Mouse (Mus musculus) A20 (cell line): ENCODE measurements around the gene Ubiad1.

Experiments
- DNase-seq: peaks from one replicate; pipeline ENCODE4 v3.0.0-alpha.2; 2011; ENCODE audit warnings: low read depth, low spot score

Gene Ubiad1

DNA sequence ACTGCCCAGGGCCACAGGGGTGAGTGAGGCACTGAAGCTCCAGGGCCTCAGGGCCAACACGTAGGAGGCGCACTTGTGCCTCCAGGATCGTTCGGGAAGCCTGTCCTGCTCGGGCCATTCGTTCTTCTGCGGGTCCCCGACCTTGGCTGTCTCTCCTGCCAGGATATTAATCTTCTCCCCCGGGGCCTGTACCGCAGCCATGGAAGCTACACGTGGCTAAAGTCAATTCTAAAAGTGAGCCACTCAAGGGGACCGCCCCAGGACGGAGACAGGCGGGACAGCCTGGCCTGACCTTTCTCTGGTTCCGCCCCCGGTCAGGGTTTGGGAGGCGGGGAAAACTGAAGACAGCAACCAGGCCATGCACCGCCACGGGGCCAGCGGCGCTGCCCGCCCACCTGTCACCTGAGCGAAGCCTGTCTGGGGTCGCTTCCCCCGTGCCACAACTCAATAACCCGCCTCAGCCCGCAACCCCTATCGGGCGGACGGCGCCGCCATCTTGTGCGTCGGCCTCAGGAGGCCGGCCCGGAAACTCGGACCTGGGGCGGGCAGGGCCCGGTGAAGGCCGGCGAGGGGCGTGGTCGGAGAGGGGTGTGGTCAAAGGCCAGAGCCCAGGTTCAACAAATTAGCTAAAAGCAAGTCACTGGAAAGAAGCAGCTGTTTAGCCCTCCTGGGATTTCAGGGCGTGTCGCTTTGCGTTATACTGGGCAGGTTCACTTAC, at the start of gene Ubiad1:
TSS of gene Ubiad1 (minus strand) at position 522 of the 718 bp plus-strand sequence.
- DNase-seq: peak; percentile 94

DNA sequence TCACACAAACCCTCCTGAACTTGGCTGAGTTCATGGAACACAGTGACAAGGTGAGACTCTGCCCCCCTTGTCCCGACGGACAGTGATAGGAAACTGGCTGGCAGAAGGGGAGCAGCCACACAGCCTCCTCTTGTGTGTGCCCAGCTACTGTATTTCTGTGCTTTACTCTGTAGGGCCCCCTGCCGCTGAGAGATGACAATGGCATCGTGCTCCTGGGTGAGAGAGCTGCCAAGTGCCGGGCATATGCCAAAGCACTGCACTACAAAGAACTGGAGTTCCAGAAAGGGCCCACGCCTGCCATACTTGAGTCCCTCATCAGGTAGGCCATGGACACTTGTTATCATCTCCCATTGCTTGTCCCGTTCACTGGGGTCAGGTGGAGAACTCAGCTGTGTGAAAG, 46.9 kb upstream of the Ubiad1 start:
- DNase-seq: no peak

- no peak for DNase-seq
These were observed 45.9 kb upstream of the Ubiad1 start for GRCm38 (mm10) chr4:148490502-148490901.

DNA sequence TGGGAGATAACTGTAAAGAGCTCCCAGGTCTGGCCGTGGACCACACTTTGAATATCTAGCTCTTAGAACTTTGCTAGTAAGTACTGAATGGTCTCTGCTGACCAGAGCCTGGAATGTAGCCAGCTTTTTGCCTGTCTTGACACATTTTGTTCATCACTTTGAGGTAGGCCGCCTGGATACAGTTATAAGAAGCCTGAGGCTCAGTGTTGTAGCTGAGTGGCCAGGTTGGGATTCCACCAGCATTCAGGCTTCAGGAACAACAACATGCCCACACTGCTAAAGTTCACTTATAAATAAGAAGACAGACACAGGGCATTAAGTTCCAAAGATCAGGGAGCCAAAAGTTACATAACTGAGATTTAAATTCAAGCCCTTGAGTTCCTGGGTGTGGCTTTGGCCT, 43.3 kb upstream of the Ubiad1 start:
- DNase-seq: no peak

DNA sequence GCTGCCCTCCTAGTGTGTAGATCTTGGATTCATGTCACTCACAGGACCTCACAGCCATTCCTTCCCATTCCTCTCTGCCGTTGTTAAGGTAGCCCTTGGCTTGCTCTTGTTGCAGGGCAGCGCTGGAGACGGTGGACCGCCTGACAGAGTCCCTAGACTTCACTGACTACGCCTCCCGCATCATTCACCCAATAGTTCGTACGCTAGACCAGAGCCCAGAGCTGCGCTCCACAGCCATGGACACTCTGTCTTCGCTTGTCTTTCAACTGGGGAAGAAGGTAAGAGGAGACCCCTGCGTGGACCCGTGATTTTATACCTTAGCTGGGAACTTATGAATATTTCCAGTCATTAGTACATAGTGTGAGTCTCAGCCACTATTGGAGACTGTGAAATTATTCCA, 39.9 kb upstream of the Ubiad1 start:
- no peak for DNase-seq

GRCm38 (mm10) chr4:148481557-148482168, 37.1 kb upstream of the Ubiad1 start:
- DNase-seq: no peak

- DNase-seq: no peak
These were observed 35.7 kb upstream of the Ubiad1 start for GRCm38 (mm10) chr4:148480245-148480644.

GRCm38 (mm10) chr4:148473496-148473895, 28.9 kb upstream of the Ubiad1 start:
- DNase-seq: no peak

DNA sequence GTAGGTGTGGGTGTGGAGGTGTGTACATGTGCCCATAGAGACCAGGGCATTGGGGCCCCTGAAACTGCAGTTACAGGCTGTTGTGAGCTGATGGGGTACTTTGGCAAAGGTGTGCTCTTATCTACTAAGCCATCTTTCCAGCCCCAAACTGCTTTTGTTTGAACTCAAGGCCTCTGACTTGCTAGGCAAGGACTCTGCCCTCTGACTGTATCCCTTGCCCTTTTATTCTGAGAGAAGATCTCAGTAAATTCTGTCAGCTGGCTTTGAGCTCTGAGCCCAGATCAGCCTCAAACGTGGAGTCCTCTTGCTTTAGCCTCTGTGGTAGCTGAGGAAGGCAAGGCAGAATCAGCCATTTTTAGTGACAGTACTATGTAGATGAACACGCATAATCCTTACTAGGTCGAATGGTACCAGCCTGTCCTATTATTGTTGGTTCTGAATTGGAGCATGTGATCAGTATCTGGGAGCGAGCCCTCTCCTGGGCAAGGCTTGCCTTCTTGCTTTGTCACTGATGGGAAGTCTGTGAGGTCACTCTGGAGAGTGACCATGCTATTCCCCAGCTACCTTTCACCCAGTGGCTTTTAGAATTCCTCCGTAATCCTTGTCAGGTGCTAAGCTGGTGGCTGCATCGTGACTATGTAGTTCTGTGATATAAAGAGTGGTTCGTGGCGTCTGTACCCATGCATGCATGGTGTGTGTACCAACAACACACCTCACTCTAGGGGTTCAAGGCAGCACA, 28.0 kb upstream of the Ubiad1 start:
- no peak for DNase-seq

DNA sequence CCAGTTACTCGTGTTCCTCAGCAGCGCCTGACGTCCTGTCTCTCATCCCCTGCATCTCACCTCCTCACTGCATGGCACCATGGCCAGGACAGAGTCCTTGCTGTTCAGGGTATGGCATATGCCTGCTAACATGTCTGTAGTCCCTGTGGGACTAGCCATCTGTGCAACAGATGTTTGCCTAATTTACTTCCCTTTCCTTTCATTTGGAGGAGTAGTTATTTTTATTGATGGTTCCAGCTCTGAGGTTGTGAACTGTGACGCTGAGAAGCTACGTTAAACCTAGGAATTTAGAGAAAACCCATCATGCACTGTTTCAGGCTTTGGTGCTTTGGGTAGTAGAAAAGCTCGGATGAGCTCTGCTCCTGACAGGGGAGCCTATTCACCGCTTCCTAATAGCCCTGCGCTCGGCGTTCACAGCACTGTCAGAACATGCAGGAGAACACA, 26.8 kb upstream of the Ubiad1 start:
- DNase-seq: no peak

GRCm38 (mm10) chr4:148469487-148470252, 25.1 kb upstream of the Ubiad1 start:
- no peak for DNase-seq

DNA sequence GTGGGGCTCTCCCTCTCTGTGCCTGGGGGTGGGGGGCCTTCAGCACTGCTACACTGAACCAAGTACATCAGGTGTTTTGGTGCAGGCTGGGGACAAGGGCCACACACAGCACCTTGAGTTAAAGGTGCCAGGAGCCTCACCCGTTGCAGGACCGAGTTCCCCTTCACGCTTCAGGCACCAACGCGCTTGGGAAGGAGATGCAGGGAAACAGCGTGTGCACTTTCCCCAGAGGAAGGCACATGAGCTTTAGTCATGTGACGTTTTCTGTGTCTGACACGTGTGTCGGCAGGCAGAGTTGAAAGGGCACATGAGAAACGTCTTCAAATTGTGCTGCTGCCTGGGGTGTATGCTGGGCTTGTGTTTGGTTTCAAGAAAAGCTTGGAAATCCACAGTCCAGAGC, 23.8 kb upstream of the Ubiad1 start:
- DNase-seq: no peak

GRCm38 (mm10) chr4:148466511-148467079, 22.0 kb upstream of the Ubiad1 start:
- DNase-seq: no peak

DNA sequence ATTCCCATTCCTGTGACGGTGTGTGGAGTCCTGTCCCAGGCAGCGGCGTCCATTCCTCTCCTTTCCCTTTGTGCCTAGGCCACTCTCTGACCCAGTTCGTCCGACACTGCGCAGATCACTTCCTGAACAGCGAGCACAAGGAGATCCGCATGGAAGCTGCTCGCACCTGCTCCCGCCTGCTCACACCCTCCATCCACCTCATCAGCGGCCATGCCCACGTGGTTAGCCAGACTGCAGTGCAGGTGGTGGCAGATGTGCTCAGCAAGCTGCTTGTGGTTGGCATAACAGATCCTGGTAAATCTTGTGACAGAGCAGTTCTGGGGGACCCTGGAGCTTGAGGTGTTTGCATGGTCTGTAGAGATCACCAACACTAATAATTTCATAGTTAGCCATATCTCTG, 20.3 kb upstream of the Ubiad1 start:
- no peak for DNase-seq

DNA sequence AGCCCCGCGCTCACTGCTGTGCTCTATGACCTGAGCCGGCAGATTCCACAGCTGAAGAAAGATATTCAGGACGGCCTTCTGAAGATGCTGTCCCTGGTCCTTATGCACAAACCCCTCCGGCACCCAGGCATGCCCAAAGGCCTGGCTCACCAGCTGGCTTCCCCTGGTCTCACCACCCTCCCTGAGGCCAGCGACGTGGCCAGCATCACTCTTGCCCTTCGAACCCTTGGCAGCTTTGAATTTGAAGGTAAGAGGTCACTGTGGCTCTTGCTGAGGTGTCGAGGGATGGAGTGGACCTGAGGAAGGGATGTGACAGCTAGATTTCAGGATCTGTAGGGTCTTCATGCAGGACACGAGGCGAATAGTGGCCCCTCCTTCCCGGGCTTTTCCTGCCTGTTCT, 19.7 kb upstream of the Ubiad1 start:
- no peak for DNase-seq

GRCm38 (mm10) chr4:148463208-148463960, 18.8 kb upstream of the Ubiad1 start:
- DNase-seq: peak; percentile 21

DNA sequence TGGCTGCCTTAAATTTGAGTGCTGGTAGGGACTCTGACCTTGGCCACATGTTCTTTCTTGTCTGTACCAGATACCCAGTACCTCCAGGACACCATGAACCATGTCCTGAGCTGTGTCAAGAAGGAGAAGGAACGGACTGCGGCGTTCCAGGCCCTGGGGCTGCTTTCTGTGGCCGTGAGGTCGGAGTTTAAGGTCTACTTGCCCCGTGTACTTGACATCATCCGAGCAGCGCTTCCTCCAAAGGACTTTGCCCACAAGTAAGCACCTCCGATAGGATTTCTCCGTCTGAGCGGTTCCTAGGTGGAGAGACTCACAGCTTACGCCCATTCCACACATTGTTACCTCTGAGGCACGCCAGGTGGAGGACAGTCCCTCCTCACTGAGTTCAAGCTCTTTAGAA, 18.1 kb upstream of the Ubiad1 start:
- no peak for DNase-seq

DNA sequence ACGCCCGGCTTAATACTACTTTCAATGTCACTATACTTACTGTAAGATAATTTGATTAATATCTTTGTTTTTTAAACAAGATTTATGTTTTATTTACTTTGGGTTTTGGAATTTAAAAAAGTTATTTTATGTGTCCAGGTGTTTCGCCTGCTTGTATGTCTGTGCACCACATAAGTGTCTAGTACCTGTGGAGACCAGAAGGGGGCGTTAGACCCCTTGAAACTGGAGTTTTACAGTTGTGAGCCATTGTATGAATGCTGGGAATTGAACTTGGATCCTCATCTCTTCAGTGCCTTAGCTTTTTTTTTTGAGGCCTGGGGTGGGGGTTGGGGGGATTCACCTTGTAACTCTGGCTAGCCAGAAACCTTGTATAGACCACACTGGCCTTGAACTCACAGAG, 17.2 kb upstream of the Ubiad1 start:
- peak; percentile 57 for DNase-seq

GRCm38 (mm10) chr4:148460656-148461284, 16.2 kb upstream of the Ubiad1 start:
- no peak for DNase-seq

DNA sequence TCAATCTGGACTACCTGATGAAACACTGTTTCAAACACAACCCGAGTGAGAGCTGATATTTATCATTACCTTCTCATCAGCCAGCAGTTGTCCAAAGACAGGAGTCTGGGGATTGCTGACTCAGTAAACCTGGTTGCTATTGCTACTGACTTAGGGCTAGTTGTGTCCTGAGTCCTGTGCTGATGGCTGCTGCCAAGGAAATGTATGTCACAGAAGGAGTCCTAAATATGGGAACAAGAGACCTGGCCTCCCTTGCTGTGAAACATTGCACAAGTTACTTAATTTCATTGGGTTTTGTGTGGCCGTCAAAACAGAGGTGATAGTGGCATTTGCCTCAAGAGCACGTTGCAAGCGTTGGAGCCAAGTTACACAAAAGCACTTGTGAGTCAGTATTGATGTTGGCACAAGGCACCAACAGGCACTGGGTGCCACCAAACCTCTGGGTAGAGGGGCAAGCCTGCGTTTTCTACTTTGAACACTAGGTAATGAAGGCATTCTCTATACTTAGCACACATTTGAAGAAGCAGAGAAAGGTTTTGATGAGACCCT, 11.0 kb upstream of the Ubiad1 start:
- DNase-seq: no peak
